Mouse (Mus musculus) MN1 (cell line): ENCODE results near the gene Ccdc9.
"Not testable (repeated sequence)": the region's sequence is repeated elsewhere in the genome, so short reads cannot be mapped to it uniquely, and the experiment has no call there.

ENCODE experiments used
- DNase-seq: peaks from one replicate; pipeline ENCODE4 v3.0.0-alpha.2; 2016; ENCODE audit warnings: low spot score

Ccdc9 gene

GRCm38 (mm10) chr7:16308093-16308492, 21.5 kb upstream of the Ccdc9 start, which contains the start of gene Bbc3:
TSS of gene Bbc3 (plus strand) at chr7:16308393.
- not testable (repeated sequence) for DNase-seq

- not testable (repeated sequence) for DNase-seq
Observed at GRCm38 (mm10) chr7:16307141-16307540, 20.5 kb upstream of the Ccdc9 start.

GRCm38 (mm10) chr7:16299419-16300035, 12.9 kb upstream of the Ccdc9 start:
- peak; percentile 92 for DNase-seq

DNA sequence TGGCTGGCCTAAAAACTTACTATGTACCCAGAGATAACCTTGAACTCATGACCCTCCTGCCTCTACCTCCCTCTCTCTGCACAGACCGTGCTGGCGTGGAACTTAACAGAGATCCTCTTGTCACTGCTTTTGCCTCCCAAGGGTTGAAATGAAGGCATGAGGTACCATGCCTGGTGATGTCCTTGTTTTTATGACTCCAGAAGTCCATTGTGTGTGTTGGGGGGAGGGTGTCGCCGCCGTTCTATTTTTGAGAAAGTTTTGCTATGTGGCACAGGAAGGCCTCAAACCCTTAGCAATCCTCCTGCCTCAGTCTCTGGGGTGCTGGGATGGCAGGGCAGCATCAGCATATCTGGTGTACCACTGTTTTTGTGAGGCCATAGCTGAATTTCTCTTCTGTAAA, 12.3 kb upstream of the Ccdc9 start:
- no peak for DNase-seq

DNA sequence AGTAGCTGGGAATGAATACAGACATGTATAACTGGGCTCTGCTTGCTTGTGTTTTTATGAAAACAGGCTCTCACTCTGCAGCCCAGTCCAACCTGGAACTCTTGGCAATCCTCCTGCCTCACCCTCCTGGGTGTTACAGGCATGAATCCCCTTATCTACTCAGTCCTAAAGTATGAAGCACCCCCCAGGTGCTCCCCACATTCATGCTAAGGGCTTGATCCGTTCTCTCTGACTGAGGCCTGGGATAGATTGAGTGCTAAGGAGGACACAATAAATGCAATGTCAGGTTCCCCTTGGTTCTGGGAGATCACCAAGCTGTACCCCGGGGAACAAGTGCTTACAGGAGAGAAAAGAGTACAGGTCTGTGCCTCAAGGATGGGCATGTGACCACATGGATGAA, 11.0 kb upstream of the Ccdc9 start:
- DNase-seq = no peak

DNA sequence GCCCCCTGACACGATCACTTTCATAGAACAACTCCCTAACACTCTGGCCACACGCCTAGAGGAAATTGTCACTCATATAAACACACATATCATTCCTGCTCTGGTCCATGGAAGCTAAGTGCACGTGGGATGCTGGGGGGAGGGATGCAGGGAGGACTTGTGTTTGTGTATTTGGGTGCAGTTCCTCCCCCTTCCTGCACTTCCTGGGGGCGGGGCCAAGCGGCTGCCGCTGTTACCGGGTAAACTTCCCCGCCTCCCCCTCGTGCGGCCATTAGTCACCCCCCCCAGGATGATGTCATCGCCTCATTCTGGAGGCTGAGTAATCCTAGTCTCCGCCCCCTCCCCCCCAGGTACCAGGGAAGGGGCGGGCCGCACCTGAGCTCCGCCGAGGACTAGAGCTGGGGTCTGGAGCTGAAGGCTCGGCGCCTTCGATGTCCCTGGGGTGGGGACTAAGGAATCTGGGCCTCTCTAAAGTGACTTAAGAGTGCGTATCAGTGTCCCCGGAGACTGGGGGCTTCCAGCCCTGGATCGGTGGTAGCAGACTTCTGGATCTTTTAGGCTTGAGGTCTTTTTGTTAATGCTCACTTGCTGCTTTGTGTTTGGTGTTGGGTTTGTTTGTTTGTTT, 10.3 kb upstream of the Ccdc9 start:
- DNase-seq = peak; percentile 88

- peak; percentile 21 for DNase-seq
Observed at GRCm38 (mm10) chr7:16296146-16296545, 9.6 kb upstream of the Ccdc9 start.

DNA sequence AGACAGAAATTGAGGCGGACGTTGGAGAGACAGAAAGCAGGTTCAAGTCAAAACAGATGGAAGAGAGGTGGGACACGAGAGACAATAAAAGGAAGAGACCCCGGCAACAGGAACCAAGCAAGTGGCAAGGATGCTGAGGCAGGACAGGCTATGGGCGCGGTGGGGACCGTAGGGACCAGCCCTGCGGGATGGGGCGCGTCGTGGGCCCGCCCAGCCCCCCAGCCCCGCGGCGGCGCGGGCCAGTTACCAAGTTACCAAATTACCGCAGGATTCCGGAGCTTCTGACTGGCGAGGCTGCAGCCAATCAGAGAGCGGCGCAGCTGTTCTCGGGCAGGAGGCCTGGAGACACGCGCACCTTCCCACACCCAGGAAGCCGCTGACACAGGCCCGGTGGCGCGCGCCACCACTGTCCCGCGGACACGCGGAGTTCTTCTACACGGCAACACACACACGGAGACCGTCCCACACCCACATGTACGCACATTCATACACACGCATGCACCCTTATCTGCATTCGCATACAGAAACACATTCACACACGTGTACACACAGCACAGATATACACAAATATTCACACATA, 8.8 kb upstream of the Ccdc9 start:
- peak; percentile 89 for DNase-seq

- DNase-seq = peak; percentile 97
Observed at GRCm38 (mm10) chr7:16294837-16295236, 8.2 kb upstream of the Ccdc9 start.

- DNase-seq = peak; percentile 76
Observed at GRCm38 (mm10) chr7:16294346-16294745, 7.8 kb upstream of the Ccdc9 start.

- no peak for DNase-seq
Observed at GRCm38 (mm10) chr7:16287791-16288190, 1.2 kb upstream of the Ccdc9 start.

GRCm38 (mm10) chr7:16287016-16287415, 421 bp upstream of the Ccdc9 start:
- DNase-seq = peak; percentile 39

DNA sequence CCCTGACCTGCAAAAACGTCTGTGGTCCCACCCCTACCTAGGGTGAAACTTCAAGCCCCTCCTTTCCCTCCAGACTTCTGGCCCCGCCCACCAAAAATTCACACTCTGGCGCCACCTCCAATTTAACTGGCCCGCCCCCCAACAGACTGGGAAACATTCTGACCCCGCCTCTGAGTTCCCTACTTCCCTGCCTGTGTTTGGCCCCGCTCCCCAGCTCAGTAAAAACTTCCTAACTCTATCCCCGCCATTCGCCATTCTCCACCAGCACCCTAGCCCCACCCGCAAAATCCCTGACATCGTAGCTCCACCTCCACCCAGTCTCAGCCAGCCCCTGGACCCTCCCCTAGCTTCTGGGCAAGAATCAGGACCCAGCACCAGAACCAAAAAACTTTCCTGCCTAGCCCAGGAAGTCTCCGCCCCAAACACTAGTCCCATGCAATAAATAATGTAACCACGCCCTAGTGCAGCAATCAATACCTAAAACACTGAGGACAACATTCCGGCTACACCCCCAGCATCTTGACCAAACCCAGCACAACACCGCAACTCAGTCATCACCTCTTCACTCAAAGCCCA, 1.1 kb downstream of the Ccdc9 start:
- DNase-seq = no peak

DNA sequence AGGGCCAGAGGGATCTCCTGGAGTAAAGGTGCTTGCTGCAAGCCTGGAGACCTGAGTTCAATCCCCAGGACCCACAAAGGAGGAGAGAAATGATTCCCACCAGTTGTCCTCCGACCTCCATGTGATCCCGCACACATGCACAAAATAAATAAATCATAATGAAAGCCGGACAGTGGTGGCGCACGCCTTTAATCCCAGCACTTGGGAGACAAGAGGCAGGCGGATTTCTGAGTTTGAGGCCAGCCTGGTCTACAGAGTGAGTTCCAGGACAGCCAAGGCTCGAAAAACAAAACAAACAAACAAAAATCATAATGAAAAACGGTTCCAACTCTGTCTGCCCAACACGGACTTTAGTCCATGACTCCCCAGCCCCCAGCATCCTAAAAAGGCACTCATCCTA, 1.7 kb downstream of the Ccdc9 start:
- DNase-seq = no peak

- no peak for DNase-seq
Observed at GRCm38 (mm10) chr7:16284001-16284400, 2.6 kb downstream of the Ccdc9 start.

DNA sequence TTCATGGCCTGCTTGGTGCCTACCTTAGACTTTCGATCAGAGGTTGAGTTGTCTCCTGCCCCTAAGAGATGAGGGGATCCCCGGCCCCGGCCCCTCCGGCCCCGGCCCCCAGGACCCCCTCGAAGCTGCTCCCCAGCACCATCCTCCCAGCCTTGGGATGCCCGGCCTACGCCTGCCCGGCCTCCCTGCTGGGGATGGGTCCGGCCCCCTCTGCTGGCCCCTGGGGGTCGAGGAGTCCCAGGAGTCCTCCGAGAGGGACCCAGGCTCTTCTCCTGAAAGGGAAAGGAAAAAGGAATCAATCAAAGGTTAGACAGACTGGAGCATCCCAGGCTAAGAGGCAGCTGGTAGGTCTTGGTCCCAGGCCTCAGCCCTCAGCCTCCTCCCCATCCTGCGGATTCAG, 4.3 kb downstream of the Ccdc9 start:
- DNase-seq = no peak

DNA sequence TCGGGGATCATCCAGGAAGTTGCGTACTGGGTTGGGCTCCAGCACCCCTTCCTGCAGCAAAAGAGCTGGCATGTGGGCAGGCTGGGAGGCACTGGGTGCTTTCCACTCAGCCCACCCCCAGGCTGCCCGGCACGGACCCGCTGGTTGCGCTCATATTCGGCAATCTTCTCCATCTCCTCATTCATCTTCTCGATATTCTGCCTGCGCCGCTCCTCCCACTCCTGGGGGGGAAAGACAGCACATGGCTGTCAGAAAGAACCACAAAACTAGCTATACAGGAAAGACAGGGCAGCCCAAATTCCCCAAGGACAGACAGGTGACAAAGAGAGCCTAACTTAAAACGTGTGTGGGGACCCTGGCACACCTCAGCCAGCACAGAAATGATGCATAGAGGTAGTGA, 5.9 kb downstream of the Ccdc9 start:
- no peak for DNase-seq

DNA sequence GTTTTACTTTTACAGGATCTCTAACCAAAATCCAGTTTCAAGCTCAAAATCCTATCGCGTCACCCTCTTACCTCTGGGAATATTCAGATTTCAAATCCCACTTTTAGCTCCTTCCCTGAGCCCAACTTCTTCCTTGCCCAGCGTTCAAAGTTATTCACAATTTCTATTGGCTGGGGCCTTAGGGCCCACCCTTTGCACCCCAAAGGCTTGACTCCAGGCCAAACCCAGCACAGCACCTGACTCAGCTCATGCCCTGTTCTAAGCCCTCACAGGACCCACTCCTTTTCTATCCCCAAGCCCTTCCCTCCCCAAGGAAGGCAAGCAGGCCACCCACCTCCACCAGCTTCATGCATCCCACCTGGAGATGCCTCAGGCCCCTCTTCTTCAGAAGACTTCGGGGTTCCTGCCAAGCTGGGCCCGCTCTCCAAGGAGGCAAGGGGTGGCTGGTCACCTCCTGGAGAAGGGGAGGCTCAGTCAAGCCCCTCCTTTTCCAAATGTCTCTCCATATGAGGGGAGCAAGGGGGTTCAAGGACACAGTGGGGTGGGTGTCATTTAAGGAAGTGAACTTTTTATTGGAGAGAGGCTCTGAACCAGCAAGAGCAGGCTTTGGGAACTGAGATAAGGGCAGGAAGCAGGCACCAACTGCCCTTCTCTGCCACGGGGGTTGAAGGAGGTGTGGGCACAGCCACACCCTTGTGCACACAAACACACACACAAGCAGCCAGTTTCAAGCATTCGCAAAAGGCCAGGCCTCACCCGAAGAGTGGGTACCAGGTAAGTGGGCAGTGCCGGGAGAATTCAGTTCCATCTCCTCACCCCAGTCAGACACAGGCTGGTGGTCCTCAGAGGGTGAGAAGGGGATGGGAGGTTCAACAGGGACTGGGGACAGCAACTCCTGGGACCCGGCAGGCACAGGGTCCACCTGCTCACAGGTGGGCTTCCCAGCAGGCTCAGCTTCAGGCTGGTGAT, 11.4 kb downstream of the Ccdc9 start:
- no peak for DNase-seq

GRCm38 (mm10) chr7:16273766-16274140, 12.8 kb downstream of the Ccdc9 start:
- no peak for DNase-seq

DNA sequence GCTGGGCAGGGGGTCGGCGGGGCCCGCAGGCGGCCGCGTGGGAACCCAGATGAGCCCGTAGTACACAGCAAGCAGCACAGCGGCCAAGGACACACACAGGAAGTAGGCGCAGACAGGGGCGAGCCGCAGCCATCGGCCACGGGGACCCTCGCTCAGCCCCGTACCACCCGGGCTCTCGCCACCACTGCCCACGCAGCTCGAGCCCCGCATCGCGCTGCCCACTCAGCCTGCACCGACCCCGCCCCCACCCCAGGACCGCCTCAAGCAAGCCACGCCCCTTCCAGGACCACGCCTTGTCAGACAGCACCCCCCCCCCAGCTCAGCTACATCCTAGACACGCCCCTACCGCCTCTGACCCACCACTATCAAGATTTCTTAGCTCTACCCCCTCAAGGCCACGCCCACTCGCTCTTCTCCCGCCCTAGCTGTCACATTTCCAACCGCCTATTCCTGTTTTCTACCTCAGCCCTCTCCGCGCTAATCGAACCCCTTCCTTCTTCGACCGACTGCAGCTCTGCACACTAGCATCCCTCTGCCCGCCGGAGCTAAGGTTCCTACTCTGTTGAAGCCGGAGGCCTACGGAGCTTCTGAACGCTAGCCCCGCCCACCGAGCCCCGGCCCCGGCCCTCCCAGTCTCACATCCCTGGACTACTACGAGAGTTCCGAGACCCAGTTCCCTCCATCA, 13.4 kb downstream of the Ccdc9 start, which contains the start of gene Inafm1:
Inafm1 (minus strand) TSS at position 537 of the 685 bp plus-strand sequence.
- DNase-seq = peak; percentile 88

DNA sequence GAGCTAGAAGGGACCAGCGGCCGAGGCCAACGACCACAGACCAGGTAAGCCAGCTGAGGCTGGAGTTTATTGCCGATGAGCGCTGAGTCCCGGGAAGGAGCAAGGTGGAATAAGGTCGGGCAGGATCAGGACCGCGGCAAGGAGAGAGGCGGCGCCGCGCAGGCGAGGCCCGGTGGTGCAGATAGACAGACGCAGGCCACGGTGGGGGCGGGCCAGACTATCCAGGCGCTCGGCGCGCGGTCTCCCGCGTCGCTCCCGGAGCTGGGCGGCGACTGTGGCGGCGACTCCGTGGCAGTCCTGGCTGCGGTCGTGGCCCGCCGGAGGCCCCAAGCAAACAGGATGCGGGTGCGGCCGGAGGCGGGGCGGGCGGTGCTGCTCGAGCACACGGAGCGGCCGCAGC, 13.9 kb downstream of the Ccdc9 start:
- peak; percentile 75 for DNase-seq
